Mouse (Mus musculus) spleen, adult 2 months (tissue): Measurements from ENCODE around the gene Aebp2. TPM values are rescaled to one million over a fixed set of nuclear protein-coding genes. Genes with fewer than 3 reads are reported as not detected.

Experiments
- DNase-seq, 2 experiments: peaks; one replicate each; pipeline versions ENCODE4 v3.0.0 to v3.0.0-alpha.2; 2012 to 2021; ENCODE audit warnings: low spot score in 2 of 2, low read depth in 1 of 2
- H3K27ac ChIP-seq: fragments of 200-500 bp; 2 replicates; pipeline ENCODE4 v1.5.1; 2012; ENCODE audit warnings: low read length, inconsistent platforms; ENCODE audit not compliant: insufficient read depth
- H3K27me3 ChIP-seq: fragments of 200-500 bp; 2 replicates; pipeline ENCODE4 v1.6.1; 2012; ENCODE audit warnings: mild to moderate bottlenecking, moderate library complexity, low read length, inconsistent platforms; ENCODE audit not compliant: control insufficient read depth, insufficient read depth
- H3K36me3 ChIP-seq: fragments of 200-500 bp; 2 replicates; pipeline ENCODE4 v1.6.1; 2012; ENCODE audit warnings: mild to moderate bottlenecking, low read length, inconsistent platforms; ENCODE audit not compliant: control insufficient read depth, insufficient read depth
- H3K4me1 ChIP-seq: fragments of 200-500 bp; 2 replicates; pipeline ENCODE4 v1.6.1; 2011; ENCODE audit warnings: inconsistent platforms; ENCODE audit not compliant: control insufficient read depth, insufficient read depth, insufficient read length
- H3K4me3 ChIP-seq: fragments of 200-500 bp; 2 replicates; pipeline ENCODE4 v1.5.1; 2011; ENCODE audit warnings: mild to moderate bottlenecking, inconsistent platforms; ENCODE audit not compliant: insufficient read depth, insufficient read length; ENCODE audit errors: extremely low read depth
- CTCF ChIP-seq: fragments of 200-500 bp; IDR thresholded peaks from 2 replicates; pipeline ENCODE4 v1.5.1; 2011; ENCODE audit warnings: mild to moderate bottlenecking, inconsistent platforms; ENCODE audit not compliant: insufficient read depth, insufficient read length, insufficient replicate concordance; ENCODE audit errors: extremely low read depth
- POLR2A ChIP-seq: fragments of 200-500 bp; IDR thresholded peaks from 2 replicates; pipeline ENCODE4 v1.6.1; 2011; ENCODE audit warnings: low read depth, low read length, inconsistent platforms
- WGBS: fragments of 180-500 bp; shearing (Covaris S2); methylation state at CpG from one replicate; pipeline ENCODE4 v1.1.7; 2018; 5-methylcytosine and 5-hydroxymethylcytosine counted together
- polyA plus RNA-seq: library from polyadenylated mRNA; depleted of rRNA; stranded (reverse); fragments of >200 nt; gene quantifications from 2 replicates; pipeline ENCODE4 v1.2.3, GENCODE M21; 2012

The Aebp2 gene
- polyA plus RNA-seq, 1 experiment, result 28.5 TPM

DNA sequence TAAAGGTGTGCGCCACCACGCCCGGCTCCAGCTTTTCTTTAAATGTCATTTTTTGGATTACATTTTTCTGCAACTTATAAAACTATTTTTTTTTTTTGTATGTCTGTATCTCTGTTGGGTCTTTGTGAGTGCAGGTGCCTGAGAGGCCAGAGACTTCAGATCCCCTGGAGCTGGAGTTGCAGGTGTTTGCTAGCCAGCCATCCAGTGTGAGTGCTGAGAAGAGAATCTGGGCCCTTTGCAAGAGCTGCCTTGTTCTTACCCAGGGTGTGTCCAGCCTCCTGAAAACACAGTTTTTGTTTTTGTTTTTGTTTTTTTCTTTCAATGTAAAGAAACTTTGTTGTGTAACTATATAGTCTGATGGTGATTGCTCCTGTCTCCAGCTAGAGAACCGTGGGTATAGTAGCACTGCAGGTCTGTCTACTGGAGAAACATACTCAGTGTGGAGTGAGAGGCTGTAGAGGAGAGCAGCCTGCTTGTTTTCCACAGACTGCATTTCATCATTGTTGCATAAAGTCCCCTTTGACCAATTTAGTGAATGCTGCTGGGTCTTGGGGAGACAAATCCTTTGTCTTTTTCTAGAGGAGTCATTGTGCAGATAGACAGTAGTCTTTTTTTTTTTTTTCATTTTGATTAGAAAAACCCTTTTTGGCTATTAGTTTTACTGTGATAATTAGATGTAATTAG lies 6.9 kb downstream of the Aebp2 start:
- Histone ChIP-seq H3K4me3 (no peak overlapping the region), H3K4me1 (peaks cover 9% of the 10 kb centered on the region; the same call in 1 of the 2 replicates), H3K27me3 (no peaks in the 10 kb centered on the region), H3K27ac (no peak overlapping the region), H3K36me3 (peaks cover 6% of the 10 kb centered on the region)
- TF ChIP-seq CTCF (no peak), POLR2A (no peak)
- no peak for DNase-seq
- 87% methylated on average over 4 of the region's 4 CpGs for WGBS

DNA sequence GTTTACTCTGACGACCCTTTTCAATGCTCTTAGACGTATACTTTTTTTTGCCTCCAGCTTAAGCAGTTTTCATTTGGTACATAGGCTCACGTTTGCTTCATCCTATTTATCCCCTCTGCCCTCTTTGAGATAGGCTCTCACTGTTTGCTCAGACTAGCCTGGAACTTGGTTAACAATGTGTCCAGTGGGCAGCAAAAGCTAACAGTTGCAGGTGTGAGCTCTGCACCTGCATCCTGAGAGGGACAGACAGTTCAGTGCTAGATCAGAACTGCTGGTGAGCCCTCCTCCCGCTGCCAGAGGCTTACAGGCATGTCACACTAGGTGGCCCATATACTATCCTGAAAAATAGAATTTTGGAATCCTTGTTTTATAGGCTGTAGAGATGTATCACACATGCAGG lies 7.8 kb downstream of the Aebp2 start:
- Histone ChIP-seq H3K4me3 (no peak overlapping the region), H3K36me3 (peaks cover 6% of the 10 kb centered on the region), H3K4me1 (peaks cover 9% of the 10 kb centered on the region; the same call in 1 of the 2 replicates), H3K27ac (no peak overlapping the region), H3K27me3 (no peaks in the 10 kb centered on the region)
- DNase-seq, result no peak
- WGBS, result 78% methylated on average over 4 of the region's 4 CpGs
- TF ChIP-seq CTCF (no peak), POLR2A (no peak)

DNA sequence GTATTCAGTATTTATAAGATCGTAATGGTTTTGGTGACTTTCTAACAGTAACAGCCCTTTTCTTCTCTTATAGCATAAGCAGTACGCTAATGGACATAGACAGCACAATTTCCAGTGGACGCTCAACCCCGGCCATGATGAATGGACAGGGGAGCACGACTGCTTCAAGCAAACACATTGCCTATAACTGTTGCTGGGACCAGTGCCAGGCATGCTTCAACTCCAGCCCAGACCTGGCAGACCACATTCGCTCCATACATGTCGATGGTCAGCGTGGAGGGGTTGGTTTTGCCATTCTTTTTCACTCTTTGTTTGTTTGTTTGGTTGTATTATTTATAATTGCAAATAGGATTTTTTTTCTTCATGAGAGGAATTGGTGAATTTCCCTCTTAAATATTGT lies 11.2 kb downstream of the Aebp2 start:
- Histone ChIP-seq H3K4me1 (no peaks in the 10 kb centered on the region), H3K4me3 (no peak overlapping the region), H3K27ac (no peak overlapping the region), H3K27me3 (no peaks in the 10 kb centered on the region), H3K36me3 (peaks cover 15% of the 10 kb centered on the region)
- TF ChIP-seq POLR2A, result no peak
- TF ChIP-seq CTCF, result no peak
- DNase-seq, result no peak
- 92% methylated on average over 8 of the region's 8 CpGs for WGBS

DNA sequence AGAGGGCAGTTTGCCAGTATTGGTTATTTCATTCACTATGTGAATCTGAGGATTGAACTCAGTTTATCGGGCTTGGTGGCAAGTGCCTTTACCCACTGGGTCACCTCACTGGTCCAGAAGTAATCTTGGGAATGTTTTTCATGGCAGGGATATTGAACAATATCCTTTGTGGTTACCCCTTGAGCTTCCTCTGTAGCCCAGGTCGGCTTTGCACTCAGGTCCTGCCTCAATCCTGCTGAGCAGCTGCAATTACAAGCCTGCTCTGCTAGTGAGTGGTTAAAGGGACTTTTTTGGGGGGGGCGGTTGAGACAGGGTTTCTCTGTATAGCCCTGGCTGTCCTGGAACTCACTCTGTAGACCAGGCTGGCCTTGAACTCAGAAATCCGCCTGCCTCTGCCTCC lies 13.8 kb downstream of the Aebp2 start:
- no peaks in the 10 kb centered on the region for H3K27me3 ChIP-seq
- no peak for DNase-seq
- 91% methylated on average over 4 of the region's 4 CpGs for WGBS
- no peak overlapping the region for H3K27ac ChIP-seq
- H3K36me3 ChIP-seq, result peaks cover 21% of the 10 kb centered on the region
- no peaks in the 10 kb centered on the region for H3K4me1 ChIP-seq
- H3K4me3 ChIP-seq, result no peak overlapping the region
- TF ChIP-seq CTCF, result no peak
- no peak for TF ChIP-seq POLR2A

DNA sequence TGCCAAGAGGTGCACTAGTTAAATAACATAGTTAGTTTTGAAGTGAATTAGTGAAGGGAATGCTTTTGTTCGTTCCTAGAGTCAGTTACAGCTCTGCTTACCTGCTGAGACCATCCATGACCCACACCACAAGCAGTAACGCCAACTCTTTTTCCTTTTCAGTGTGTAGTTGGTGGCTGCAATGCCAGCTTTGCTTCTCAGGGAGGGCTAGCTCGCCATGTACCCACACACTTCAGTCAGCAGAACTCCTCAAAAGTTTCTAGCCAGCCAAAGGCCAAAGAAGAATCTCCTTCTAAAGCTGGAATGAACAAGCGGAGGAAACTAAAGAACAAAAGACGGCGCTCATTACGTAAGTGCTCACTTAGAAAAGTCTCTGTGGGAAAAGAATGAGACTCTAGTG lies 19.5 kb downstream of the Aebp2 start:
- no peaks in the 10 kb centered on the region for H3K27me3 ChIP-seq
- no peak for TF ChIP-seq CTCF
- no peak for TF ChIP-seq POLR2A
- H3K36me3 ChIP-seq, result peaks cover 29% of the 10 kb centered on the region
- H3K27ac ChIP-seq, result no peak overlapping the region
- H3K4me3 ChIP-seq, result no peak overlapping the region
- no peak for DNase-seq
- 94% methylated on average over 7 of the region's 7 CpGs for WGBS
- H3K4me1 ChIP-seq, result no peaks in the 10 kb centered on the region

DNA sequence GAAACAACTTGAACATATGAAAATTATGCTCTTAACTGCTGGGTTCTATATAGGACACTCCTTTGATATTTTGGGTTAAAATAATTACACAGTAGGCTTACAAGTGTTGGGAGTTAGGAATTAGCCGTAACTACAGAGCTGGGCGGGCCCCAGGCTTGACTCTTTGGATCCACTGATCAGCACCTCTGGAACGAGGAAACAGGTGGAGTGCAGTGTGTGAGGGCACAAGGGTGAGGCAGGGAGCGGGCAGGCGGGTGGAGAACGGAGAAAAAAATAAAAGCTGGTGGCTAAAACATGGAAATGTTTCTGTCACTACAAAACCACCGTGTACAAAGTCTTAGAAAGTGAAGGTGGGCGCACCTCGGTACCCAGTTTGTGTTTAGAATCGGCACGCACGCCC lies 20.2 kb downstream of the Aebp2 start:
- Histone ChIP-seq H3K4me1 (no peaks in the 10 kb centered on the region), H3K36me3 (peaks cover 28% of the 10 kb centered on the region), H3K27me3 (no peaks in the 10 kb centered on the region), H3K4me3 (no peak overlapping the region), H3K27ac (no peak overlapping the region)
- WGBS, result 90% methylated on average over 12 of the region's 12 CpGs
- TF ChIP-seq POLR2A (no peak), CTCF (no peak)
- DNase-seq, result no peak

DNA sequence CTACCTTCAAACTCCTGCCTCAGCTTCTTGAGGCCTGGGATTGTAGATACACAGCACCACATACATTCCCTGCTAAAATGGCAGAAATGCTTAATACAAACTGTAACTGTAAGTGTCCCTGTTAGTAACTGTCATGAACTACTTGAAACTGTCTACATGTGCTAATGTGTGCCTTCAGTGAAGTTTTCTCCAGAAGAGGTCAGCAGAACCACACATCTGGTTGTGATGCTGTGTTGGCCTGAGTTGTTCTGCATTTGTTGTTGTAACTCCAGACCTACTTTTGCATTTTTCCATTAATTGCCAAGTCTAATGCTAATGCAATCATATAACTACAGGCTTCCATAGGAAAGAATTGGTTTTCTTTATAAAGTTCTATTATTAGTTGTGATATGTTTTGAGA lies 23.5 kb downstream of the Aebp2 start:
- no peak for TF ChIP-seq CTCF
- no peak for TF ChIP-seq POLR2A
- Histone ChIP-seq H3K36me3 (peaks cover 33% of the 10 kb centered on the region), H3K4me1 (no peaks in the 10 kb centered on the region), H3K27ac (no peak overlapping the region), H3K27me3 (no peaks in the 10 kb centered on the region), H3K4me3 (no peak overlapping the region)
- no peak for DNase-seq
